Mouse (Mus musculus): ENCODE measurements around the gene Gm8453.
"Not testable (repeated sequence)": the region's sequence is repeated elsewhere in the genome, so short reads cannot be mapped to it uniquely, and the experiment has no call there.

The Gm8453 gene

GRCm38 (mm10) chr7:22229384-22229783 is at the start of gene Gm8453:
TSS of gene Gm8453 (minus strand) at chr7:22229484.
- not testable (repeated sequence) for DNase-seq (ENCODE audit: low spot score)

- not testable (repeated sequence) for DNase-seq (ENCODE audit: low spot score)
Observed at GRCm38 (mm10) chr7:22201164-22201563, 28.1 kb downstream of the Gm8453 start, which contains the start of gene Gm8653. TSS of gene Gm8653 (minus strand) at chr7:22201264.

GRCm38 (mm10) chr7:22189077-22189476 is 40.2 kb downstream of the Gm8453 start, which contains the start of gene Vmn1r143:
TSS of gene Vmn1r143 (plus strand) at chr7:22189377.
- not testable (repeated sequence) for DNase-seq (ENCODE audit: low spot score)

All from yolk sac, embryonic 10.5 days (tissue).